Mouse (Mus musculus) ES-Bruce4 (cell line): ENCODE measurements around the gene Srrm3. TPM values are rescaled to one million over a fixed set of nuclear protein-coding genes. Genes with fewer than 3 reads are reported as not detected.

Source experiments
- H3K27ac ChIP-seq: 2 replicates; pipeline ENCODE4 v1.5.1; 2012; ENCODE audit warnings: low read length, inconsistent platforms; ENCODE audit not compliant: insufficient read depth
- H3K27me3 ChIP-seq: 2 replicates; pipeline ENCODE4 v1.6.1; 2012; ENCODE audit warnings: mild to moderate bottlenecking, low read length, inconsistent platforms; ENCODE audit not compliant: control insufficient read depth, poor library complexity, insufficient read depth, severe bottlenecking
- H3K36me3 ChIP-seq: 2 replicates; pipeline ENCODE4 v1.6.1; 2012; ENCODE audit warnings: inconsistent platforms, mild to moderate bottlenecking, low read length, moderate library complexity; ENCODE audit not compliant: control insufficient read depth, poor library complexity, insufficient read depth, severe bottlenecking
- H3K4me1 ChIP-seq: one replicate; pipeline ENCODE4 v1.8.1; 2011; ENCODE audit warnings: low read length; ENCODE audit not compliant: control insufficient read depth, insufficient read depth
- H3K4me3 ChIP-seq: 2 replicates; pipeline ENCODE4 v1.5.1; 2011; ENCODE audit warnings: low read depth, mild to moderate bottlenecking, low read length
- H3K9ac ChIP-seq: 2 replicates; pipeline ENCODE4 v1.6.1; 2012; ENCODE audit warnings: low read depth, mild to moderate bottlenecking, inconsistent platforms; ENCODE audit not compliant: poor library complexity, severe bottlenecking
- H3K9me3 ChIP-seq: replicated peaks from 2 replicates; pipeline ENCODE4 v1.6.1; 2012; ENCODE audit warnings: mild to moderate bottlenecking, low read length, inconsistent platforms; ENCODE audit not compliant: control insufficient read depth, poor library complexity, insufficient read depth, severe bottlenecking
- CTCF ChIP-seq: IDR thresholded peaks from one replicate; pipeline ENCODE4 v1.8.1; 2011; ENCODE audit warnings: low read depth, low read length
- EP300 ChIP-seq: IDR thresholded peaks from 2 replicates; pipeline ENCODE4 v1.6.1; 2011; ENCODE audit warnings: low read depth, low read length; ENCODE audit not compliant: insufficient read depth
- POLR2A ChIP-seq: IDR thresholded peaks from one replicate; pipeline ENCODE4 v1.8.1; 2011; ENCODE audit warnings: low read length; ENCODE audit not compliant: insufficient read depth
- polyA plus RNA-seq: library from polyadenylated mRNA; stranded (reverse); fragments of >200 nt; gene quantifications from 2 replicates; pipeline ENCODE4 v1.2.4, GENCODE M21; 2011; ENCODE audit warnings: low read depth; ENCODE audit not compliant: missing spikeins, insufficient read depth, insufficient read length

Srrm3 gene
- polyA plus RNA-seq, 1 experiment = 0.55 TPM

- Histone ChIP-seq H3K27ac (peak overlapping the region; percentile 86), H3K27me3 (no peaks in the 10 kb centered on the region), H3K9me3 (no peaks in the 10 kb centered on the region), H3K36me3 (peaks cover 17% of the 10 kb centered on the region), H3K4me3 (no peak overlapping the region), H3K4me1 (no peaks in the 10 kb centered on the region), H3K9ac (peak overlapping the region; percentile 26)
- TF ChIP-seq POLR2A (no peak), EP300 (no peak), CTCF (no peak)
Measured at GRCm38 (mm10) chr5:135794859-135795181, 11.9 kb upstream of the Srrm3 start.

- TF ChIP-seq CTCF (peak; percentile 61), EP300 (no peak), POLR2A (no peak)
- no peaks in the 10 kb centered on the region for H3K27me3 ChIP-seq
- H3K4me3 ChIP-seq = no peak overlapping the region
- no peaks in the 10 kb centered on the region for H3K36me3 ChIP-seq
- H3K9me3 ChIP-seq = no peaks in the 10 kb centered on the region
- H3K9ac ChIP-seq = no peak overlapping the region
- no peak overlapping the region for H3K27ac ChIP-seq
- peaks cover 2% of the 10 kb centered on the region for H3K4me1 ChIP-seq
Measured at GRCm38 (mm10) chr5:135799746-135800145, 6.9 kb upstream of the Srrm3 start.

- TF ChIP-seq EP300 = no peak
- TF ChIP-seq CTCF = no peak
- no peak for TF ChIP-seq POLR2A
- H3K4me1 ChIP-seq = peaks cover 2% of the 10 kb centered on the region
- no peaks in the 10 kb centered on the region for H3K27me3 ChIP-seq
- no peak overlapping the region for H3K27ac ChIP-seq
- no peaks in the 10 kb centered on the region for H3K9me3 ChIP-seq
- no peak overlapping the region for H3K4me3 ChIP-seq
- H3K9ac ChIP-seq = no peak overlapping the region
- H3K36me3 ChIP-seq = no peaks in the 10 kb centered on the region
Measured at GRCm38 (mm10) chr5:135800927-135801326, 5.8 kb upstream of the Srrm3 start.

- Histone ChIP-seq H3K36me3 (no peaks in the 10 kb centered on the region), H3K4me3 (no peak overlapping the region), H3K9ac (no peak overlapping the region), H3K4me1 (peaks cover 4% of the 10 kb centered on the region), H3K27ac (no peak overlapping the region), H3K9me3 (no peaks in the 10 kb centered on the region), H3K27me3 (no peaks in the 10 kb centered on the region)
- no peak for TF ChIP-seq CTCF
- no peak for TF ChIP-seq EP300
- TF ChIP-seq POLR2A = no peak
Measured at GRCm38 (mm10) chr5:135802641-135803040, 4.0 kb upstream of the Srrm3 start.

- no peak overlapping the region for H3K27ac ChIP-seq
- no peaks in the 10 kb centered on the region for H3K9me3 ChIP-seq
- no peaks in the 10 kb centered on the region for H3K27me3 ChIP-seq
- no peak overlapping the region for H3K4me3 ChIP-seq
- H3K36me3 ChIP-seq = no peaks in the 10 kb centered on the region
- TF ChIP-seq CTCF (peak; percentile 87), EP300 (no peak)
- H3K4me1 ChIP-seq = peaks cover 4% of the 10 kb centered on the region
- no peak overlapping the region for H3K9ac ChIP-seq
Measured at GRCm38 (mm10) chr5:135803135-135803534, 3.6 kb upstream of the Srrm3 start.

GRCm38 (mm10) chr5:135803676-135804075, 3.0 kb upstream of the Srrm3 start:
- H3K27me3 ChIP-seq = no peaks in the 10 kb centered on the region
- no peaks in the 10 kb centered on the region for H3K9me3 ChIP-seq
- H3K4me3 ChIP-seq = no peak overlapping the region
- TF ChIP-seq CTCF = no peak
- TF ChIP-seq POLR2A = no peak
- no peak for TF ChIP-seq EP300
- H3K9ac ChIP-seq = no peak overlapping the region
- peaks cover 4% of the 10 kb centered on the region for H3K4me1 ChIP-seq
- H3K36me3 ChIP-seq = no peaks in the 10 kb centered on the region
- H3K27ac ChIP-seq = no peak overlapping the region

- no peaks in the 10 kb centered on the region for H3K9me3 ChIP-seq
Measured at GRCm38 (mm10) chr5:135804735-135805134, 2.0 kb upstream of the Srrm3 start.

More at GRCm38 (mm10) chr5:135804735-135805134, 2.0 kb upstream of the Srrm3 start:
- Histone ChIP-seq H3K27me3 (no peaks in the 10 kb centered on the region), H3K4me3 (no peak overlapping the region), H3K4me1 (peaks cover 4% of the 10 kb centered on the region), H3K36me3 (no peaks in the 10 kb centered on the region), H3K27ac (no peak overlapping the region), H3K9ac (no peak overlapping the region)
- TF ChIP-seq CTCF (no peak), EP300 (no peak), POLR2A (no peak)
